Mouse (Mus musculus): ENCODE measurements around the gene Adora1.
A peak's percentile ranks its signal among the peaks of the same experiment; 100 is the strongest.
"Not testable (repeated sequence)": the region's sequence is repeated elsewhere in the genome, so short reads cannot be mapped to it uniquely, and the experiment has no call there.

Adora1 gene

DNA sequence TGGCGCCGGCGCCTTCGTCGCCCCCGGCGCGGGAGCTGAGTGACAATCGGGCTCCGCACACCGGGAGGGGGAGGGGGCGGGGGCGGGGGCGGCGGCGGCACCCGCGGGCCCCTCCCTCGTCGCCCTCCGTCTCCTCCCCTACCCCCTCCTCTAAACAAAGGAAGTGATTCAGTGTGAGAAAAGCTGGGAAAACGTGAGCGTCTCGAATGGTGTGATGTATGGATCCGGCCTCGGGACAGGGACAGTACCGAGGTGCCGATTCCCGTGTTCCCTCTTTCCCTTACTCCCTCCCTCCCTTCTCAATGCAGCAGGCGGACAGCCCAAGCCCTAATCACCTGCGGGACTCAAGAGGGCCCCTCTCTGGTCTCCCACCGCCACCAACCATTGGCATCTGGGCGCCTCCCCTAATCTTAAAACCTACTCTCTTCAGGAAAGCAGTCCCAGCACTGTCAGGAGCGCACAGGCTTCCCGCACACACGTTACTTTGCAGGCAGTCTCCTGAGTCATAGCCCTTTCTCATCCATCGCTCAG lies at the start of gene Adora1:
Adora1 (minus strand) TSS at position 41 of the 531 bp plus-strand sequence.
- DNase-seq, result no peak

DNA sequence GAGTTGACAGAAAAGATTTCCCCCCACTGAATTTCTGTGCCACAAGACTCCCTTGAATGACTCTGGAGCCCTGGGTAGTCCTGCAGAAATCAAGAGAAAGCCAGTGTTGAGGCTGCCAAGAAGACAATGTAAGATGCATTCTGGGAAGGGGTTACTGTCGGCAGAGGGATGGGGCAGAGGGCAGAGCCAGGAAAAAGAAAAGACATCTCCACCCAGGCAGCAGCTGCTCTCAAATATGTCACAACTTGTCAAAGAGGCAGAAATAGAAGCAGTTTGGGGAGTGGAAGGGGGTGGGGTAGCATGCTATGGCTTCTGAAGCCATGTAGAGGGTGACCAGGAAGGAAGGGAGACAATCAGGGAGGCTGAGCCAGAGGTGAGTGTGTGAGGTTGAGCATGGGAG lies 47.9 kb upstream of the Adora1 start:
- DNase-seq, result no peak

DNA sequence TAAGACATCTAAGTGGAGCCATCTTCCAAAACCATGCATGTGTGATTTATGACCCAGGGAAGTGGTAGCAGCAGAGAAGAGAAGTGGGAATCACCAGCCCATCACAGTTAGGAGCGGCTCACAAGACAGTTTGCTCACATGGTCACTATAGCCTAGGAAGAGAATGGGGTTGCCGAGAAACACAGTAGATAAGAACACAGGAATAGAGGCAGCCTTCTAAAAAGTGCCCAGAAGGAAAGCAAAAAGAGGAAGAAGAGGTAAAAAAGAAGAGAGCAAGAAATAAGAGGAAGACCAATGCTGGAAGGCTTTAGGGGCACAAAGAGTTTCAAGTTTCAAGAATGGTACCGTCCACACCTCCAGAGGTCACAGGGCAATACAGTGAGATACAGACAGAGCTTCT lies 47.1 kb upstream of the Adora1 start:
- DNase-seq, result no peak

DNA sequence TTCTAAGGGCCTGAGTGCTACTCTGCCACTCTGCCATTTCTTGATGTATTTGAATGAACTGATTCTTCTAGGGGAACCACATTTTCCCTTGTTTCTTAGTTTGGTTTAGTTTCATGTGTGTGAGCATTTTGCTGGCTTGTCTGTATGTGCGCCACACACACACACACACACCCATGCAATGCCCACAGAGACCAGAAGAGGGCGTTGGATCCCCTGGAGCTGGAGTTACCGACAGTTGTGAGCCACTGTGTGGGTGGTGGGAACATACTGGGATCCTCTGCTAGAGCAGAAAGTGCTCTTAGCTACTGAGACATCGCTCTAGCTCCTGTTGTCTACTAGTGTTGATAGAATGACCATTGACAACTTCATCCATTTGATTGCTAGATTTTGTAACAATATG lies 46.3 kb upstream of the Adora1 start:
- no peak for DNase-seq

DNA sequence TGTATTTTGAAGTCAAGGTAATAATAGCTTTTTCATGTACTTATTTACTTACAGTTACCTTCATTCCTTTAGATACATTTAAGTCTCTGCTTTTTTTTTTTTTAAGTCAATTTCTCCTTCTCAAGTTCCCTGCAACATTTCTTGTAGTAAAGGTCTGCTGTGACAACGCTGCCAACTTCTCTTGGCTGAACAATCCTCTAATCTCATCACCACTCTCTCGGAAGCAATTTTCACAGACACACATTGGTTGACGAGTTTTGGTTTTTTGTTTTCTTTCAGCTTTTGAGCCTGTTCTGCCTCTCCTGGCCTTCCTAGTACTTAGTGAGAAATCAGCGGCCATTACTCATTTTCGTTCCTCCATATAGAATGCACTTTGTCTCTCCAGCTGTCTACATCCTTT lies 44.9 kb upstream of the Adora1 start:
- DNase-seq, result no peak

DNA sequence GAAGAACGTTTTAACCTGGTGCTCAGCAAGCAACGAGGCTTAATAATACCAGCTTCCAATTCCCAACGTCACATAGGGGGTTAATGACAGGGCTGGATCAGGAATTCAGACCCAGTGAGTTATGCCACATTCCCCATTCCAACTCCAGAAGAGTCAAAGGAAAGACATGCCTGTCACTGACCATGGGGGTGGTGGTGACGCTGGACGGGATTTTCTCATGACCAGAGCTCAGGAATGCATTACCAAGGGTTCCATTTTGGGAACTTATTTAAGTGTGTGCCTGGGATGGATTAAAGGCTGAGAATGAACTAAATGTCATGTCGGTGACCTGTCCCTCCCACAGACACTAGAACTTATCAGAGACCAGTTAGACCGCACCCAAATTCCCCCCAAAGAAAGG lies 41.6 kb upstream of the Adora1 start:
- DNase-seq, result no peak

DNA sequence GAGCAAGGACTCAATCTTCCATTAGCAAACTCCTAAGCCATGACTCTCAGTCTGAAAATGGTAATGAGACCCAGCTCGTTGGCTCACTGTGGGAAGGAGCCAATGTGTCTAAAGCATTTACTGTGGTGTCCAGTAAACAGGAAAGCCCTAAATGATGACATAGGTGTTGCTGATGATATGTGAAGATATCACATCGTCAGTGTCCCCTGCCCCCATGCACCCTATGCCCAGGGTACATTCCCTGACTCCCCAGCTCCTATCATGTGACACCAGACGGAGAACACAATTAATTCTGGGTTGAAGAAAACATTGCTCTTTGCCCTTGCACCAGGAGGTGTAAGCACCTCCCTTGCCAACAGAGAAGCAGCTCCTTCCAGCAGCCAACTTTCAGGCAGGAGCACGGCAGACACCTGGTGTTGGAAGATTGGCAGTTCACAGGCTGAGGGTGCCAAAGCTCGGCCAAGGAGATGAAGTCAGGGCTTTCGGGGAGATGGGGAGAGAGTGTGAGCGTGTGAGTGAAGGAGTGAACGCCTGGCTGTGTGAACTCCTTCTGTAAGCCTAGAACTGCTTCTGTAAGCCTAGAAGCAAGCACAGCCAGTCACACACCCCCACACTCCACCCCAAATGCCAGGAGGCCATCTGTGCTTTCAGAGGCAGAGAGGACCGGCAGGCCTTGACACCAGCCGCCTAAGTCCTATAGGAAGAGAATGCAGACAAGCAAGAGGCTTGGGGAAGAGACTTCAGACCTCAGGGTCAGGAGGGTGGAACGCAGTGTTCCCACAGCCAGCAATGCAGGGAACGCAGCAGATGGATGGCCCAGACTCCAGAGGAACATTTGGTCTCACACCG lies 40.6 kb upstream of the Adora1 start:
- DNase-seq, result peak; percentile 77

DNA sequence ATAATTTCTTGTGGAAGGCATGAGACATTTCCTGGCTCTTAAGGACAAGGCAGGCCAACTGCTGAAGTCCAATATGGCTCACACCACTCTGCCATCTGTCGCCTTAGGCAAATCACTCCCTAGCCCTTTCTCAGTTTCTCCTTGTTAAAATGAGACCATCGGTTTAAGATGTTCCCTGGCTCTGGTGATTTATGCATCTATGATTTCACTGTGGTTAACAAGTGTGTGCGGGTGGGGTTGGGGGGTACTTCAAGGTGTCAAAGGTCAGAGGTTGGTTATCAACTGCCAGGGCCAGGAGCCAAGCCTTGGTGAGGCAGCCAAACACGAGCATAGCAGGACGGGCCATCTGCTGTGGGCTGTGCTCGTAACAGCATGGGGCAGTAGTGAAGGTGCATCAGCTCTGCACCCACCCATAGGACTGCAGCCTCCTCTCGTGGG lies 39.3 kb upstream of the Adora1 start:
- no peak for DNase-seq

DNA sequence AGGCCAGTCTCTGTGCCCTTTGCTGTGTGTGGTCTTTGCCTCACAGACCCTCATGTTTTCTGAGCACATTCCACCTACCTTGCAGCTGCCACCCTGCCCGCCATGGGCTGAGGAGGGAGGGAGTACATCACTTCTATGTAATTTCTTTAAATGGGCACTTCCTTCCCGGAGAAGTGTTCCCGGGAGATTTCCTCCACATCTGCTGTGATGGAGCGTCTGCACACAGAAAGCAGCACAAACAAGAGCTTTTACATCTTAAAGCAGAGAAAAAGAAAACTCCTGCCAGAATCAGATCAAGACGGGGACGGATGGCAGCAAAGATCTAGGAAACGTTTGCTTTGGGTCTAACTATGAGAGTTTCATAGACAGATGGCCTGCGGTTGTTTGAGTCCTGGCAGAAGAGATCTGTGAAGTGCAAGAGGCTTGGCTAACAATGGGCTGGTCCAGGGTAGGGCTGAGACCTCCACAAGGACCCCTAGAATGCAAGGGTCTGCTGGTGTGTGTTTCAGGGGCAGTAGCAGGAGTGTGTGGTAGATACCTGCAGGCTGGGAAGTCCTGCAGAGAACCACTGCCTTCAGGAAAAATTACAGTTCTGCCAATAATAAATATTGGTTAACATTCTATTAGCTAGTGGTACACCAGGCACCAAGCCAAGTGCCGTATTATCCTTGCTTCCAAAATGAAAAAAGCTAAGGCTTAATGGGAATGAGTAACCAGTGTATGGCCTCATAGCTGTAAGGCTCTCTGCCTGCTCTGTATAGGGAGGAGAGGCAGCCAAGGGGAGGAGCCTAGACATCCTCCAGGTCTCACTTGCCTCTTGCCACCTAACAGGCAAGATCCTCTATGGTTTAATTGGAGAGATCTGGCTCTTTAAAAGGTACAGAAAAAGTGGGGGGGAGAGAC lies 38.5 kb upstream of the Adora1 start:
- no peak for DNase-seq

DNA sequence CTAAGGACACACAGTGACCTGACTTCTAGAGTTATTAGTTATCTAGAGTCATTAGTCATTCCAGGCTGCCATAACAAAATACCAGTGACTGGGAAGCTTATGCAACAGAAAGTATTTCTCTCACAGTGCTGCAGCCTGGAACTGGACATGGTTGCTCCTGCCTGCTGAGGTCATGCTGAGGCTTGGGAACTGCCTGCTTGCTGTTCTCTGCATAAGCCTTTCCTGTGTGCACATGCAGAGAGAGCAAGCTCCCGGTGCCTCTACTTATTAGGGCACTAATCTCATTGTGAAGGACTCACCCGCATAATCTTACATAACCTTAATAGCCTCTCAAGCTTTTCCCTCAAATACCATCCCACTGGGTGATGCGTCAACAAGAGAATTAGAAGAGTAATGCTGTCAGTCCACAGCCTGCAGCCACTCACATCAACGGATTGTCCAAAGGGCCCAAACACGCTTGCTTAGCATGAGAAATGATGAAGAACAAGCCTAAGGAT lies 37.6 kb upstream of the Adora1 start:
- no peak for DNase-seq

DNA sequence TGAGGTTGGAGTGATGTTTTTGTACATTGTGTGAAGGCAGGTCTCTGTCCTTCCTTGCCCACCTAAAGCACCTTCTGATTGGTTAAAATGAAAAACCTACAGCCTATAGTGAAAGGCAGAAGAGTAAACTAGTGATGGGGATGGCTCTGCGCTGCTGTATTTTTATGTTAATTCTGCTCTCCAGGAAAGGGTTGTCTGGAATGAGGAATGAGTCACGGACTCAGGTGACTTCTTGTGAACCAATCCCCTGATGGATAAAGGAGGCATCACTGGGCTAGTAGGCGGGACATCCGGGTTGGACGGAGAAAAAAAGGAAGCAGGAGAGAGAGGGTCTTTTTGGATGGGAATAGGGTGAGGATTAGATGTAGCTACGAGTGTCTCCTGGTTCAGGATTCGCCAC lies 34.8 kb upstream of the Adora1 start:
- no peak for DNase-seq

DNA sequence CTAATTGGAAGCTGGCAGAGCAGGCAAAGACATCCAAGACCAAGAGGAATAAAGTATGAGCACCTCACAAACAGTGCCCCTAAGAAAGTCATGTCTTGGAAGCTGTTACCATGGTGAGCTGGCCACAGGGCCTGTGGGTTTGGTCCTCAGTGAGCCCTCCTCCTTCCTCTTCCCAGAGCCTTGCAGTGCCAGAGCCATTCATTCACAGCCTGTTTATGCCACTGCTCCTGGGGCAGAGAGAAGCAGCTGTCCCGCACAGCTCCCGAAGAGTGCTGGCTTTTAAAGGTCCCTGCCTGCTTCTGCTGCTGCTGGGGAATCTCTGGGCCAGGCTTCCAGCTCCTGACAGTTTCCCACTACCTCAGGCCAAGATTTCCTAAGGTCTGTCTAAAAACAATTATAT lies 30.6 kb upstream of the Adora1 start:
- no peak for DNase-seq

DNA sequence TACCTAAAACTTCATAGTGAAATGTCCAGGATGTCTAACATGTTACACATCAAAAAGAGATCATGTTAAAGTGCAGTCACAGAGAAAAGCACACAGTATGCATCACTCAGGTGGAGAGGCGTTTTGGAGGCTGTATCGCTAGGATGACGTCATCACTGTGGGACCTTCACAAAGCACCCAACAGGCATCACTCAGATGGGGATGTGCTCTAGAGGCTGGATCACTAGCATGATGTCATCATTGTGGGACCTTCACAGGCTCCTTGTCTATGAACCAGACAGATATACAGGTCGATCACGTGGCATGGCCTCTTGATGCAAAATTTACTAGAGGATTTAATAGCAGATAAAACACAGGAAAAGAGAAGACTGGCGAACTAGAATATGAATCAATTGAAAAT lies 29.1 kb upstream of the Adora1 start:
- DNase-seq, result no peak

DNA sequence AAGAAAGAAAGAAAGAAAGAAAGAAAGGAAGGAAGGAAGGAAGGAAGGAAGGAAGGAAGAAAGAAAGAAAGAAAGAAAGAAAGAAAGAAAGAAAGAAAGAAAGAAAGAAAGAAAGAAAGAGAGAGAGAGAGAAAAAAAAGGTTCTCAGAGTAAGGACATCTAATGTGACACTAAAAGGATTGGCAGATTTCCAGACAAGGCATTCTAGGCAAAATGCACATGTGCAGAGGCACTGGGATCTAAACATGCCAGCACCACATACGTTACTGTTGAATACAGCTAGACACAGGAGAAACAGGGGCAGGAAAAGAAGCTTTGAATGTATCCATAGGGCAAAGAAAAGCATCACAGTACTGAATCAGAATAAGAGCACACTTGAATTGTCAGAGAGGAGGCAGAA lies 14.4 kb upstream of the Adora1 start:
- DNase-seq, result not testable (repeated sequence)

DNA sequence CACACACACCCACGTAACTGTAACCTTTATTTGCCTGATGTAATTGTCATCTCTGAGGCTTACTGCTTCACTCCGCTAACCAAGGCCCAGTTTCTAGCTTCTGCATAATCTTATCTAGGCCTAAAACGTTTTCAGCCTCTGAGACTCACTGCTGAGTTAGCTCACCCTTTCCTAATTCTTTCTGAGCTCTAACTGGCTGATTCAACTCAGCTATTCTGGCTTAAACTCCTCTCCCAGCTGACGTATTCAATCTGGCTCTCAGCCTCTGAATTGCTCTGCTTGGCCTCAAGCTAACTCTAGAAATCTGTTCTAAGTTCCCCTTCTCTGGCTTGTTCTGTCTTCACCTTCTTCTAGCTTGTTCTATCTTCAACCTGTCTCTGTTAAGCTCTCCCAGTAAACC lies 11.4 kb upstream of the Adora1 start:
- DNase-seq, result no peak

DNA sequence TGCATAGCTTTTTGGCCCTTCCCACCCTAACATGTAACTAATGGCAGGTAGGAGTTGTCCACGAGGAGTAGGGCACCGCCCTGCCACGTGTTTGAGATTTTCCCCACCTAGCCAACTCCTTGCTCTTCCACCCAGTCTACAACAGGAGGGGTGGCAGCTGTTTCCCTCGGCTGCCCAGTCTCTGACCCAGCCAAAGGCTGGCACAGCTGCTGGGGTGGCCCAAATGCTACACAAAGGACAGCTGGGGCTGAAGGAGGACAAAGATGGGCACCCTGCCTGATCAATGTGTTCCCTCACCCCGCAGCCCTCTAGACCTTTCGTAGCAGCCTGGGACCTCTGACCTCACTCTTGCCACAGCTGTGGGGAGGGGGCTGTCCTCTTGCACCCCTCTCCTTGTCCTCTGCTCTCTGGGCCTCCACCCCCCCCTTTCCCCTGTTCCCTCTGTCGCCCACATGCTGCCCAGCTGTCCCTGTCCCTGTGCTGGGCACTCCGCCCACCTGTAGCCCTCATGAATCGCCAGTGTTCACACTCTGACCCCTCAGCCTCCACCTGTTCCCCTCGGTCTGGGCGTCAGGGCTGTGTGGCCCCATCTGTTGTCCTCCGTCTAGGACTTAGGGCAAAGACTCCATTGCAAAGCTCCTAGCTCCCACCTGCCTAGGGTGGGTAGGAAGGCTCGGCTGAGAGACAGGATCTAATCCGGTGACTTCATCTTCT lies 9.9 kb upstream of the Adora1 start:
- no peak for DNase-seq

DNA sequence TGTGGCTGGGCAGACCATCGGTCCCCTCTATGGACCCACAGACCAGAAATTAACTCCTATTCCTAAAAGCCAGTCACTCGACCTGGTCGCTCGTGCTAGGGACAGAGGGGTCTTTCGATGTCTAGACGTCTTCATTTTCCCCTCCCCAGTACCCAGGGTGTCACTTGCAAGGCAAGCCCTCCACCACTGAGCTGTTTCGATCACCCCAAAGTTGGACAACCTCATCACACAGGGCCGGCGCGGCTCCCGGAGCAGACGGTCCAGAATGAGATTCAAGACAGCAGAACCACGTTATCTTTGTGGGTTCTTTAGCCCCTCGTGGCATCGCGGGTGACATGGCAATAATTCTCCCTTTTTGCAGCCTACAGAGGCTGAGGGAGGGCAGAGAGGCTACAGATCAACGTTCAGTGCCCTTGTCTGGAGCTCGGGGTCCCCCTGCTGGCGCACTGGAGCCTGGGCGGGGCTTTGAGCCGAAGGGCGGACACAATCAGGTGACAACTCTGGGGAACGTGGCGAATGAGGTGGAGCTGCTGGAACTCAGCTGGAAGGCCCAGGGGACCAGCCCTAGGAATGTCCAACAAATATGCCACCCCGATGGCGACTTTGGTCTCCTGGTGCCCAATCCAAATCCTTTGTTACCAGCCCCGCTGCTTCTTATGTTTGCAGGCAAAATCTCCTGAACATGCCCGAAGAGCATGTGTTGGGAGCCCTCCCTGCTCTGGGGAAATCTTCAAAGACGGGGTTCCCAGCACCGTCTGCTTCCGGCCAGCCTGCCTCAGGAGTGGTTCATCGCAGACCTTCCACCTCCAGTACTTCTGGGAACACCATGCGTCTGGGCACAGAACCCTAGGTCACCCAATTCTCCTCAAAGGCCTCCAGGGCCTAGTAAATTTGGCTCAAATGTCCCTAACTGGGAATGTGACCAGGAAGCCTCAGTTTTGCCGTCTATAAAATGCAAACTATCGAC lies 9.0 kb upstream of the Adora1 start:
- peak; percentile 93 for DNase-seq

DNA sequence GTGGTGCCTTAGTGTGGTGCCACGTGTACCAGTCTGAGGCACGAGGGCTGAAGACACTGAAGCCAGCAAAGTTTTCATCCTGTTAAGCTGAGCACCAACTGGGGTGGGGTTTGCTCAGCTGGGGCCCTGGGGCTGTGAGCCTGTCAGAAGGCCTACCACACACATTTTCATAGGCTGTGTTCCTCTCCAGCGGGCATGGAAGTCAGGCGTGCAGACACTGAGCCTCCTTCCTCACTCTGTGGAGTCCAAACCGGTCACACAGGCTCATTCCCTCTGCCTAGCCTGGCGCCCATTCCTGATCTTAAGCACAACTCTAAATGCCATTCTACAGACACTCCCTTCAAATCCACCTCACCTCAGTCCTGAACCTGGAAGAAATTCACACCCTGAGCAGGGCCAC lies 8.3 kb upstream of the Adora1 start:
- DNase-seq, result no peak

DNA sequence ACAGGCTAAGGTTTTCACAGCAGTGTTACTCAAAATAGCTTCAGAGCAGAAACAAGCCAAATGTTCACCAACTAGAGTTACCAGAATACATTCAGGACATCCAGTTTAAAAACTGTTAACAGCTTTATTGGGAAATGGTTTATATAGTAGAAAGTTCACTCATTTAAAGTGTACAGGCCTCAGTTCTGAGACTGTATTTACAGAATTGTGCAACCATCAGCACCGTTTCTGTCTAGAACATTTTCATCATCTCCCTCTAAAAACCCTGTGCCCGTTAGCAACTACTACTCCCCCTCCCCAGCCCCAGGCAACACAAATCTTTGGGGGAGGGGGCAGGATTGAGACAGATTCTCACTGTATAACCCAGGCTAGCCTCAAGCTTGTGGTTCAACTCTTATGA lies 7.1 kb upstream of the Adora1 start:
- no peak for DNase-seq

DNA sequence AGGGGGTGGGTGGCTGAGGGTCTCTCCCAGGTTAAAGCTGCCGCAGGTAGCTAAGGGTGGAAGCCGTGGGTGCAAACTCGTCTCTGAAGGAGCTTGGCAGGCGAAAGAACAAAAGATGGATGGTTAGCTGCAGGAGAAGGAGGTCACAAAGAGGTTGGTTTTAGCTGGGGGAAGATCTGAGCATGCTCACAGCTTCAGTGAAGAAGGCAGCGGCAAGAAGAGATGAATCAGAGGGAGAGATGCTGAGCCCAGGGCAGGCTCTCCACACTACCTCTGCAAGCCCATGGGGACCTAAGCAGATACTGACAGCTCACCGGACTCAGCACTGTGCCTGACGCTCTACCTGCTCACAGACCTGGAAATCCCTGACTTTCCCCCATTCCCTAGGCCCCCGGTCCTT lies 6.1 kb upstream of the Adora1 start:
- no peak for DNase-seq

DNA sequence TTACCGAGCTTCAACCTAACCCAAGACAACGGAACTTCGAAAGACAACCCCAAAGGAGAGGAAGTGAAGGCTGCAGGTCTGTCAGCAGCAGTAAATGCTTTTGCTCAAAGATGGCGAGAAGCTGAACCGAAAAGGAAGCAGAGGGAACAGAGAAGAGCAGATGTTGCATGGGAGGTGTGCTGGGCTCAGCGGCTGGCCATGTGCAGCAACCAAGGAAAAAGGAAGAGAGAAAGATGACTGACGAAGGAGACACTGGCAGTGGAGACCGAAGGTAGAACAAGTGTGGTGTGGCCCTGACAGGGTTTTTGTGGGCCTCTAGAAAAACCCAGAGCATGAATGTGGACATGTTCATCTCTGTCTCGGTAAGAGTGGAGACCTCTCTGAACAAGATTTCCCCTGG lies 5.5 kb upstream of the Adora1 start:
- no peak for DNase-seq

DNA sequence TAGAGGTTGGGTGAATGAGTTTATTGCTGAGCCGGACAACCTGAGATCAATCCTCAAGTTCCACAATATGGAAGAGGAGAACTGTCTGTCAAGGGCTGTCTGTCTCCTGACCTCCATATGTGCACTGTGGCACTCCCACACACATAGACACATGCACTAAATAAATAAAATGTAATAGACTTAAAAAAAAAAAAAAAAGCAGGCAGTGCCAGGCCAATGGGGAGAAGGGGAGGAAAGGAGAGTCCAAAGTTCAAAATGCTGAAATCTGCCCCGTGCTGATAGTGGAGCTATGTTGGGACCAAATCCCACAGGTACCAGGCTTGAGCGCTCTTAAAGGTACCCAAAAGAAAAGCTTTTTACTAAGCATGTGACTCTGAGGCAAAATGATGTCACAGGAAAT lies 2.2 kb upstream of the Adora1 start:
- peak; percentile 56 for DNase-seq
